Mouse (Mus musculus): ENCODE results near the gene Pmel.
"Not testable (repeated sequence)": the region's sequence is repeated elsewhere in the genome, so short reads cannot be mapped to it uniquely, and the experiment has no call there.

Gene Pmel

GRCm38 (mm10) chr10:128702328-128703007, 1.5 kb upstream of the Pmel start:
- DNase-seq, result no peak

- DNase-seq, result peak; percentile 83
These were observed 709 bp downstream of the Pmel start, which contains the start of gene Cdk2 for GRCm38 (mm10) chr10:128704491-128705316. Cdk2 (minus strand) TSS chr10:128705031.

- no peak for DNase-seq
These were observed 1.3 kb downstream of the Pmel start for GRCm38 (mm10) chr10:128705317-128705693.

- DNase-seq, result not testable (repeated sequence)
These were observed 7.3 kb downstream of the Pmel start for GRCm38 (mm10) chr10:128711318-128711717.

- DNase-seq, result no peak
These were observed 11.9 kb downstream of the Pmel start for GRCm38 (mm10) chr10:128715559-128716537.

- DNase-seq, result not testable (repeated sequence)
These were observed 21.5 kb downstream of the Pmel start for GRCm38 (mm10) chr10:128725466-128725865.

- no peak for DNase-seq
These were observed 24.1 kb downstream of the Pmel start for GRCm38 (mm10) chr10:128728059-128728458.

- DNase-seq, result peak; percentile 76
These were observed 27.0 kb downstream of the Pmel start for GRCm38 (mm10) chr10:128731002-128731433.

- DNase-seq, result no peak
These were observed 28.0 kb downstream of the Pmel start for GRCm38 (mm10) chr10:128731992-128732391.

- no peak for DNase-seq
These were observed 33.4 kb downstream of the Pmel start for GRCm38 (mm10) chr10:128737435-128737834.

- DNase-seq, result no peak
These were observed 36.3 kb downstream of the Pmel start for GRCm38 (mm10) chr10:128740296-128740695.

GRCm38 (mm10) chr10:128742616-128743015, 38.6 kb downstream of the Pmel start:
- DNase-seq, result no peak

GRCm38 (mm10) chr10:128743235-128743634, 39.2 kb downstream of the Pmel start:
- no peak for DNase-seq

GRCm38 (mm10) chr10:128743791-128744191, 39.8 kb downstream of the Pmel start:
- DNase-seq, result peak; percentile 28

GRCm38 (mm10) chr10:128744211-128744610, 40.2 kb downstream of the Pmel start:
- no peak for DNase-seq

GRCm38 (mm10) chr10:128744680-128745601, 40.9 kb downstream of the Pmel start, which contains the start of gene Dgka:
Dgka (minus strand) TSS chr10:128744855.
- no peak for DNase-seq

GRCm38 (mm10) chr10:128745946-128746613, 42.1 kb downstream of the Pmel start:
- DNase-seq, result no peak

- DNase-seq, result no peak
These were observed 43.1 kb downstream of the Pmel start for GRCm38 (mm10) chr10:128746972-128747645.

GRCm38 (mm10) chr10:128747646-128748251, 43.8 kb downstream of the Pmel start, which contains the start of gene Pym1:
Pym1 (plus strand) TSS chr10:128747889.
- DNase-seq, result peak; percentile 32
